Mouse (Mus musculus) mouse trophoblast stem cell (cell line): ENCODE measurements around the gene Agpat3.

Source experiments
- in situ Hi-C, 2 experiments: fragments of 300-500 bp; cut with MseI, MboI; formaldehyde crosslinking; loops; 2 replicates in 1 of 2; 3 replicates in 1 of 2; pipeline ENCODE4 v1.15.1; 2025

Agpat3 gene

GRCm38 (mm10) chr10:78324556-78325164 lies 27.6 kb downstream of the Agpat3 start:
- in situ Hi-C loops: no loop called here

GRCm38 (mm10) chr10:78323214-78323880 lies 28.9 kb downstream of the Agpat3 start:
- in situ Hi-C loops: no loop called here

- in situ Hi-C loops: no loop called here
Observed at GRCm38 (mm10) chr10:78322806-78323205, 29.5 kb downstream of the Agpat3 start.

GRCm38 (mm10) chr10:78321133-78321757 lies 31.0 kb downstream of the Agpat3 start:
- in situ Hi-C loops: no loop called here

- in situ Hi-C loops: no loop called here
Observed at GRCm38 (mm10) chr10:78320526-78320925, 31.8 kb downstream of the Agpat3 start.

- in situ Hi-C loops: no loop called here
Observed at GRCm38 (mm10) chr10:78319940-78320339, 32.3 kb downstream of the Agpat3 start.

GRCm38 (mm10) chr10:78317270-78317923 lies 34.9 kb downstream of the Agpat3 start:
- in situ Hi-C loops: no loop called here

- in situ Hi-C loops: no loop called here
Observed at GRCm38 (mm10) chr10:78316228-78317087, 35.8 kb downstream of the Agpat3 start.

GRCm38 (mm10) chr10:78315145-78315544 lies 37.1 kb downstream of the Agpat3 start:
- in situ Hi-C loops: no loop called here

GRCm38 (mm10) chr10:78311886-78312635 lies 40.2 kb downstream of the Agpat3 start:
- in situ Hi-C loops: no loop called here

GRCm38 (mm10) chr10:78310747-78311267 lies 41.5 kb downstream of the Agpat3 start:
- in situ Hi-C loops: no loop called here

- in situ Hi-C loops: no loop called here
Observed at GRCm38 (mm10) chr10:78308617-78309016, 43.7 kb downstream of the Agpat3 start.

- in situ Hi-C loops: no loop called here
Observed at GRCm38 (mm10) chr10:78307391-78307790, 44.9 kb downstream of the Agpat3 start.

GRCm38 (mm10) chr10:78306027-78306426 lies 46.3 kb downstream of the Agpat3 start:
- in situ Hi-C loops: no loop called here

- in situ Hi-C loops: no loop called here
Observed at GRCm38 (mm10) chr10:78304996-78305395, 47.3 kb downstream of the Agpat3 start.

GRCm38 (mm10) chr10:78303675-78304074 lies 48.6 kb downstream of the Agpat3 start:
- in situ Hi-C loops: no loop called here

GRCm38 (mm10) chr10:78300061-78300460 lies 52.2 kb downstream of the Agpat3 start:
- in situ Hi-C loops: no loop called here

GRCm38 (mm10) chr10:78298651-78299644 lies 53.3 kb downstream of the Agpat3 start:
- in situ Hi-C loops: no loop called here
